Mouse (Mus musculus): ENCODE data around the gene Raet1e.
"Not testable (repeated sequence)": the region's sequence is repeated elsewhere in the genome, so short reads cannot be mapped to it uniquely, and the experiment has no call there.

DNA sequence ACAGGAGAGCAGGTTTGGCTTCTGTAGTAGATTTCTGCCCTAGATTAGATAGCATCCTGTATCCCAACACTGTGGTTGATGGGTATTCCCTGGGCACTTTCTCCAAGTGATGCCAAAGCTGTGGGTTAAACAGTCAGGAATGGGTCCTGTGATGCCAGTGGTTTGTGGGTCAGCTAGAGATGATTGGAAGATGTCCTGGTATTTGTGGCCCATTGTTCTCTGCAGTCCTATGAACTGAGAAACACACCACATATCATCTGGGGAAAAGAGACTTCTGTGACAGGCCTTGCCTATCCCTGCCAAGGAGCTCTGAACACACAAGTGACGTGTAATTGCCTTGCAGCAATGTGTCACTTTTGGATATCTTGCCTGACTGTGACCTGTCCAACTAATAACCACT, 8.7 kb downstream of the Raet1e start:
- not testable (repeated sequence) for TF ChIP-seq EP300 (optimal IDR thresholded peaks at IDR 0.05); CTCF (IDR thresholded peaks at IDR 0.05; ENCODE audit: low read depth)

Data from stomach, postnatal 0 days (tissue).